ENCODE assay signal across 16 mouse cellular contexts in the genomic region with DNA sequence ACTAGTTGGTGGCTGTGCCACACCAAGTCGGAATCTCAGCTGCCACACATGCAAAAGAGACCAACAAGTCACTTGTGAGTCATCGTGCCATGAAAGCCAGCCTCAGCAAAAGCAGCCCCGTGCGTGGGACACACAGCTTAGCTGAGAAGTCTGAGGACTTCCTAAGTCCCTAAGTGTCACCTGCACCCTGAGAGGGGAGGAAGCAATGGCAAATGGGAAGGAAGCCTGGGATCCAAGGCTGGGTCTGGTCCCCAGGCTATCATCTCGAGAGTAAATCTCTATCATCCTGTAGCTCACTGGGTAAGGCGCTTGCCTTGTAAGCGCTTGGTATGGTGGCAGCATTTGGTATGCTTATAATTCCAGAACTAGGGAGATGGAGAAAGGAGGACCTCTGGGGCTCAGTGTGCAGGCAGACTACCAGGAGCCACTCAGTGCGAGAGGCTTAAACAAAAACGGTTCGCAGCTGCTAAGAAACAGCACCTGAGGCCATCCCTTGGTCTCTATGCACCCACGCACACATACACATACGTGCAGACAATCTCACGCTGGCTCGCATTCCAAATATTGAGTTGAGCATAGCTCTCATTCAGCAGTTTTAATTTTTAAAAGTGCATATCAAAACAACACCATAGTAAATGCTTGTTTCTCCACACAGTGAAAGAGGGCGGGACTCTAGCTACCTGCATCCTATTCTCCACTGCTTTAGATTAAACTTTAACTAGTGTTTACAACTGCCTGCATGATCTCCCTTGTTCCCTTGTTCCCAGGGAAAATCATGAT. TPM values are rescaled to one million over a fixed set of nuclear protein-coding genes. Genes with fewer than 3 reads are reported as not detected.
DNase-seq lines count a peak whose midpoint lies in the region; ATAC-seq lines count a peak whose summit lies in the region.
"Had no signal": no experiment of that assay in that cellular context is flagged by ENCODE, and none has a peak within 500 bp of the region (broad histone marks: within the 10 kb centered on the region; RNA-seq: fewer than 3 reads in every experiment).

No protein-coding gene starts in this region.

- H3K4me3 ChIP-seq in intestine, embryonic 15.5 days (replicated peaks), result no peak overlapping the region
- no peak overlapping the region for H3K4me3 ChIP-seq in kidney, embryonic 16.5 days (ENCODE audit: low read length)
- no peak overlapping the region for H3K4me3 ChIP-seq in stomach, embryonic 14.5 days (ENCODE audit: low read depth, low read length)
- no peak overlapping the region for H3K4me3 ChIP-seq in forebrain, embryonic 11.5 days (ENCODE audit: low read depth, low read length)
- no peak overlapping the region for H3K4me3 ChIP-seq in hindbrain, embryonic 14.5 days (replicated peaks; ENCODE audit: low read length)
- H3K4me3 ChIP-seq: neural tube, embryonic 13.5 days had no signal

- 68% methylated on average over 15 of the region's 15 CpGs for WGBS in intestine, embryonic 15.5 days
- 70% methylated on average over 15 of the region's 15 CpGs for WGBS in kidney, embryonic 16.5 days
- WGBS in stomach, embryonic 14.5 days, result 73% methylated on average over 15 of the region's 15 CpGs
- 92% methylated on average over 15 of the region's 15 CpGs for WGBS in forebrain, embryonic 11.5 days
- 80% methylated on average over 15 of the region's 15 CpGs for WGBS in hindbrain, embryonic 14.5 days

- H3K9me3 ChIP-seq in intestine, embryonic 15.5 days, result no peaks in the 10 kb centered on the region
- H3K9me3 ChIP-seq in kidney, embryonic 16.5 days (ENCODE audit: low read length), result no peaks in the 10 kb centered on the region
- H3K9me3 ChIP-seq in stomach, embryonic 14.5 days (ENCODE audit: control insufficient read depth, low read depth, low read length), result no peaks in the 10 kb centered on the region
- H3K9me3 ChIP-seq in forebrain, embryonic 11.5 days (ENCODE audit: control insufficient read depth, low read length), result no peaks in the 10 kb centered on the region
- H3K9me3 ChIP-seq in hindbrain, embryonic 14.5 days (ENCODE audit: control insufficient read depth, low read length), result no peaks in the 10 kb centered on the region
- H3K9me3 ChIP-seq: neural tube, embryonic 13.5 days had no signal

- H3K36me3 ChIP-seq in intestine, embryonic 15.5 days, result no peaks in the 10 kb centered on the region
- no peaks in the 10 kb centered on the region for H3K36me3 ChIP-seq in kidney, embryonic 16.5 days (ENCODE audit: insufficient read depth, low read length)
- no peaks in the 10 kb centered on the region for H3K36me3 ChIP-seq in stomach, embryonic 14.5 days (ENCODE audit: control insufficient read depth, insufficient read depth, low read length)
- no peaks in the 10 kb centered on the region for H3K36me3 ChIP-seq in forebrain, embryonic 11.5 days (ENCODE audit: control insufficient read depth, insufficient read depth, low read length)
- H3K36me3 ChIP-seq in hindbrain, embryonic 14.5 days (replicated peaks; ENCODE audit: control insufficient read depth, insufficient read depth), result no peaks in the 10 kb centered on the region
- H3K36me3 ChIP-seq: neural tube, embryonic 13.5 days had no signal

- no peak overlapping the region for H3K27ac ChIP-seq in intestine, embryonic 15.5 days
- H3K27ac ChIP-seq in kidney, embryonic 16.5 days (ENCODE audit: low read length), result peak overlapping the region; percentile 87
- H3K27ac ChIP-seq in stomach, embryonic 14.5 days (ENCODE audit: low read length), result peak overlapping the region; percentile 52; the same call in 1 of the 2 replicates
- H3K27ac ChIP-seq in forebrain, embryonic 11.5 days (ENCODE audit: low read depth, low read length), result no peak overlapping the region
- H3K27ac ChIP-seq in hindbrain, embryonic 14.5 days, result no peak overlapping the region
- H3K27ac ChIP-seq: neural tube, embryonic 13.5 days had no signal

- peak; percentile 34 for DNase-seq in kidney, adult 11 months
- DNase-seq in kidney, adult 8-10 months, result no peak
- DNase-seq in forebrain, embryonic 11.5 days (ENCODE audit: low spot score), result no peak
- no peak for DNase-seq in hindbrain, embryonic 14.5 days (ENCODE audit: low spot score)
- no peak for DNase-seq in layer of hippocampus, postnatal 10 days (ENCODE audit: low spot score in 2 of 2)
- DNase-seq: cerebellum, adult 9-10 months; embryo, embryonic 11 days; forebrain, postnatal 0 days; gastrocnemius, postnatal 36 days; heart, postnatal 10 days; left cerebral cortex, postnatal 4 days; lung, embryonic 14.5 days had no signal

- peak; percentile 85 for ATAC-seq in intestine, embryonic 15.5 days
- peak; percentile 75 for ATAC-seq in kidney, embryonic 16.5 days (ENCODE audit: low FRiP score, low TSS enrichment)
- ATAC-seq in stomach, embryonic 14.5 days (ENCODE audit: insufficient number of reproducible peaks, insufficient read depth, low FRiP score, low read depth), result peak; percentile 16; the same call in 1 of the 2 replicates
- no peak for ATAC-seq in forebrain, embryonic 11.5 days (replicated peaks; ENCODE audit: low FRiP score)
- ATAC-seq in hindbrain, embryonic 14.5 days (ENCODE audit: low FRiP score), result no peak
- ATAC-seq: forebrain, postnatal 0 days had no signal

- peak overlapping the region; percentile 39 for H3K4me2 ChIP-seq in intestine, embryonic 15.5 days (replicated peaks)
- H3K4me2 ChIP-seq in kidney, embryonic 16.5 days (replicated peaks; ENCODE audit: low read depth, low read length), result peak overlapping the region; percentile 16; the same call in 1 of the 2 replicates
- H3K4me2 ChIP-seq in stomach, embryonic 14.5 days (replicated peaks; ENCODE audit: low read depth, low read length), result peak overlapping the region; percentile 20; the same call in 1 of the 2 replicates
- no peak overlapping the region for H3K4me2 ChIP-seq in forebrain, embryonic 11.5 days (ENCODE audit: low read depth, low read length, severe bottlenecking)
- H3K4me2 ChIP-seq in hindbrain, embryonic 14.5 days (replicated peaks), result no peak overlapping the region
- H3K4me2 ChIP-seq: lung, embryonic 14.5 days; neural tube, embryonic 13.5 days had no signal

- H3K27me3 ChIP-seq in intestine, embryonic 15.5 days (replicated peaks), result no peaks in the 10 kb centered on the region
- no peaks in the 10 kb centered on the region for H3K27me3 ChIP-seq in kidney, embryonic 16.5 days (ENCODE audit: insufficient read depth, low read length)
- H3K27me3 ChIP-seq in stomach, embryonic 14.5 days (ENCODE audit: control insufficient read depth, insufficient read depth, low read length), result no peaks in the 10 kb centered on the region
- H3K27me3 ChIP-seq in forebrain, embryonic 11.5 days (ENCODE audit: control insufficient read depth, insufficient read depth, low read length), result no peaks in the 10 kb centered on the region
- no peaks in the 10 kb centered on the region for H3K27me3 ChIP-seq in hindbrain, embryonic 14.5 days (ENCODE audit: control insufficient read depth, insufficient read depth, low read length)
- H3K27me3 ChIP-seq: neural tube, embryonic 13.5 days had no signal

- no peak overlapping the region for H3K9ac ChIP-seq in intestine, embryonic 15.5 days
- H3K9ac ChIP-seq in kidney, embryonic 16.5 days (replicated peaks; ENCODE audit: low read length), result 0 out of 2 replicates have a peak overlapping the region, but pooled peaks have one; percentile 9
- H3K9ac ChIP-seq in stomach, embryonic 14.5 days (replicated peaks; ENCODE audit: low read depth, low read length), result no peak overlapping the region
- H3K9ac ChIP-seq in forebrain, embryonic 11.5 days (ENCODE audit: low read length), result no peak overlapping the region
- H3K9ac ChIP-seq in hindbrain, embryonic 14.5 days, result no peak overlapping the region
- H3K9ac ChIP-seq: forebrain, postnatal 0 days; lung, embryonic 14.5 days; neural tube, embryonic 13.5 days had no signal

- H3K4me1 ChIP-seq in intestine, embryonic 15.5 days (replicated peaks), result peaks cover 9% of the 10 kb centered on the region; the same call in 1 of the 2 replicates
- H3K4me1 ChIP-seq in kidney, embryonic 16.5 days (ENCODE audit: insufficient read depth, low read length), result peaks cover 32% of the 10 kb centered on the region
- peaks cover 9% of the 10 kb centered on the region; the same call in 1 of the 2 replicates for H3K4me1 ChIP-seq in stomach, embryonic 14.5 days (ENCODE audit: control insufficient read depth, insufficient read depth, low read length)
- H3K4me1 ChIP-seq in forebrain, embryonic 11.5 days (replicated peaks; ENCODE audit: control insufficient read depth, insufficient read depth, low read length), result no peaks in the 10 kb centered on the region
- no peaks in the 10 kb centered on the region for H3K4me1 ChIP-seq in hindbrain, embryonic 14.5 days (replicated peaks; ENCODE audit: control insufficient read depth, insufficient read depth, low read length)
- H3K4me1 ChIP-seq: neural tube, embryonic 13.5 days had no signal

RNA-seq across cellular contexts. Expression of gene Utrn, which starts 16.6 kb away (rescaled TPM):
- 43.8 and 46.2 TPM in 2 replicates for polyA plus RNA-seq in intestine, embryonic 15.5 days (2015; fragmentation: Nextera tagmentation; extraction: Ambion mirVana)
- polyA plus RNA-seq in kidney, embryonic 16.5 days (2015; fragmentation: Nextera tagmentation; extraction: Ambion mirVana), result 76.0 and 88.1 TPM in 2 replicates
- polyA plus RNA-seq in stomach, embryonic 14.5 days (2014; fragmentation: Nextera tagmentation; extraction: Ambion mirVana), result 90.3 and 91.0 TPM in 2 replicates
- 44.3 and 49.7 TPM in 2 replicates for polyA plus RNA-seq in forebrain, embryonic 11.5 days (2014; fragmentation: Nextera tagmentation; extraction: Ambion mirVana)
- polyA plus RNA-seq in hindbrain, embryonic 14.5 days (2014; fragmentation: Nextera tagmentation; extraction: Ambion mirVana), result 25.0 and 28.2 TPM in 2 replicates
- 10 to 100 TPM; 33.1 to 33.6 TPM for total RNA-seq in layer of hippocampus, postnatal 10 days (2021)

Comparison
In these comparisons a context has a peak if more than half of its experiments do, and no peak if none do; other contexts are left out.
1. ATAC-seq: peak in intestine, embryonic 15.5 days (single experiment), kidney, embryonic 16.5 days (single experiment) and stomach, embryonic 14.5 days (single experiment); none in forebrain, embryonic 11.5 days (single experiment) and hindbrain, embryonic 14.5 days (single experiment).
2. H3K27ac ChIP-seq: peak in kidney, embryonic 16.5 days (single experiment) and stomach, embryonic 14.5 days (single experiment); none in intestine, embryonic 15.5 days (single experiment), forebrain, embryonic 11.5 days (single experiment) and hindbrain, embryonic 14.5 days (single experiment).
3. H3K4me2 ChIP-seq: peak in intestine, embryonic 15.5 days (single experiment), kidney, embryonic 16.5 days (single experiment) and stomach, embryonic 14.5 days (single experiment); none in forebrain, embryonic 11.5 days (single experiment) and hindbrain, embryonic 14.5 days (single experiment).